Mouse (Mus musculus): ENCODE measurements around the gene Renbp. TPM values are rescaled to one million over a fixed set of nuclear protein-coding genes. Genes with fewer than 3 reads are reported as not detected.

The Renbp gene
- polyA plus RNA-seq (2016; fragmentation: Nextera tagmentation; extraction: Ambion mirVana), result 16.8 and 23.3 TPM in 2 replicates

DNA sequence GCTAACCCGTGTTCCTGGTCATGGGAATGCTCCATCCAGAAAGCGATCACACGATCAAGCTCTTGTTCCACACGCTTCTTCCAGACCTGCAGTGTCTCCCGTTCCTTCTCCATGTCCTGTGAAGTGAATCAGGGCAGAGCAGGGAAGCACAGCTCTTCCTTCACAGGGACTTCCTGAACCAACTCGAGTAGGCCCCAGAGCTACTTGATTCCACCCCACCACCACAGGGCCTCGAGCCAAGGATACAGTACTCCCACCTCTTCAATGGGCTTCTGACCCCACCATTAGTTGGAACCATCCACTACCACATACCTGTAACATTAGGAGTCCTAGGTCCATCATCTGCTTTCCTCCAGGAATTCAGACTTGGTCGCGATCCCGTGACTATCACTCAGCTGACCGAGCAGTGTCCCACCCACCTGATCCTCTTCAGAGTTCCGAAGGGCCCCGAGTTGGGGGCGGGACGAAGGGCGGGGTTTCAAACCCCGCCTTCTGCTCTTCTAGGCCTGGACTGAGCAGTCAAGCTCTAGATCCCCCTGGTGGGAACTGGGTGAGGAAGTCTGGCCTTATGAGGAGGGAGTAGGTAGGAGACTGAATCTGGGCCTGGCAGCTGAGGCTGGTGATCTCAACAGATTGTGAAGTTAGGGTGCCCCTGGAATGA, at the start of gene Renbp:
TSS of gene Renbp (minus strand) at position 449 of the 661 bp plus-strand sequence.
- 33% methylated on average over 17 of the region's 17 CpGs for WGBS
- peak; percentile 46 for DNase-seq (ENCODE audit: low spot score)
- H3K27me3 ChIP-seq (ENCODE audit: low read depth, poor library complexity, severe bottlenecking), result no peaks in the 10 kb centered on the region
- no peaks in the 10 kb centered on the region for H3K36me3 ChIP-seq
- peaks cover 3% of the 10 kb centered on the region; the same call in 1 of the 2 replicates for H3K4me1 ChIP-seq
- no peak within 1 kb of the TSS for H3K27ac ChIP-seq (replicated peaks)
- H3K9me3 ChIP-seq (replicated peaks), result no peaks in the 10 kb centered on the region
- H3K4me3 ChIP-seq, result peak within 1 kb of the TSS; percentile 29

DNA sequence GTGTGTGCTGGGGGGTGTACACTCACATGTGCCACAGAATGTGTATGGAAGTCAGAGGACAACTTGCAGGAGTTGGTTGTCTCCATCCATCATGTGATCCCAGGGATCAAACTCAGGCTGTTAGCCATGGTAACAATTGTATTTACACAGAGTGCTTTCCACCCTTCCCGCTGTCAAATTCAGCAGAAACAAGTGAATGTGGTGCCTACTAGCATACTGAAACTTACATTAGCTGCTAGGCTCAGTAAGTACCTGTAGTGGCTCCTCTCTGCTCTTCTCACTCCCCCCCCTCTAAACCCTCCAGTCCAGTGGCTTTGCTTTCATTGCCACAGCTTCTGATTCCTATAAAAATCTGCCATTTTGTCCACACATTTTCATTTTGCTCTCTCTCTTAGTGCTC, 47.1 kb upstream of the Renbp start:
- no peaks in the 10 kb centered on the region for H3K36me3 ChIP-seq
- DNase-seq (ENCODE audit: low spot score), result no peak
- H3K4me1 ChIP-seq, result no peaks in the 10 kb centered on the region
- H3K27ac ChIP-seq (replicated peaks), result no peak overlapping the region
- WGBS, result 76% methylated on average over 1 of the region's 1 CpGs
- H3K27me3 ChIP-seq (ENCODE audit: low read depth, poor library complexity, severe bottlenecking), result no peaks in the 10 kb centered on the region
- H3K9me3 ChIP-seq (replicated peaks), result no peaks in the 10 kb centered on the region
- H3K4me3 ChIP-seq, result no peak overlapping the region

DNA sequence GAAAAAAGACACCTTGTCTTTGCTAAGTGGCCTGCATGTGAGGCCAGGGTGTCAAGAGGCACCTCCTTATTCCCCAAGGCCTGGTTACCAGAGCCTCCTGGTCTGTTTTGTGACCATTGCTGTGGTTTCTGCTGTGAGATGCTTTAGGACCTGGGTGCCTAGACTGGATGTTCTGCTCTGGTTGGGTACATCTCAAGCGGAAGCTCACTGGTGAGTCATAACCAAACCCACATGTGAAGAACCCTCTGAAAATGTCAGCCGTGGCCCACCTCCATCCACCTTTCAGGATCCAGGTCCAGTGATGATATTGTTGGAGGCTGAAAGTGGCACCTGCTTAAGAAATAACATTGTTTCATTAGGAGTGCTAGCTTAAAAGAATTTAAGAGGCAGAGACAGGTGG, 45.6 kb upstream of the Renbp start:
- H3K27ac ChIP-seq (replicated peaks), result no peak overlapping the region
- H3K27me3 ChIP-seq (ENCODE audit: low read depth, poor library complexity, severe bottlenecking), result no peaks in the 10 kb centered on the region
- H3K4me1 ChIP-seq, result no peaks in the 10 kb centered on the region
- no peak overlapping the region for H3K4me3 ChIP-seq
- no peaks in the 10 kb centered on the region for H3K9me3 ChIP-seq (replicated peaks)
- H3K36me3 ChIP-seq, result no peaks in the 10 kb centered on the region
- 92% methylated on average over 2 of the region's 2 CpGs for WGBS
- DNase-seq (ENCODE audit: low spot score), result no peak

DNA sequence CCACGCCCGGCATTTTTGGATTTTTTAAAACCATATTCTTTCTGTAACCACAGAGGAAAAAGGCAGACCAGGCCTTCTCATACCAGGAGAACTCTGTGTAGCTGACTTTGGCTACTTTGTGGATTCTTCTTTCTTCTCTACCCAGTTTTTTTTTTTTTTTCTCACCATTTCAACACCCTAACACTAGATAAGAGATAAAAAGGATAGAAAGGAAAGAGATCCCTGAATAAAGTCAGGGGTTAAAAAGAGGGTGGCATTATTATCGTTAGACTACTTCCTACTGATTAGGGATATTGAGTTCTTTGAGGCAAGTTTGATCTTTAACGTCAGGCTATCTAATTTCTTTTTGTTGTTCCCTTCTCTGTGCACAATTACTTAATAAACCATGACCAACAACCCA, 42.1 kb upstream of the Renbp start:
- no peak for DNase-seq (ENCODE audit: low spot score)
- Histone ChIP-seq H3K4me1 (peaks cover 2% of the 10 kb centered on the region; the same call in 1 of the 2 replicates), H3K9me3 (replicated peaks) (no peaks in the 10 kb centered on the region), H3K27me3 (ENCODE audit: low read depth, poor library complexity, severe bottlenecking) (no peaks in the 10 kb centered on the region), H3K36me3 (no peaks in the 10 kb centered on the region), H3K27ac (replicated peaks) (no peak overlapping the region), H3K4me3 (no peak overlapping the region)
- 85% methylated on average over 4 of the region's 4 CpGs for WGBS

DNA sequence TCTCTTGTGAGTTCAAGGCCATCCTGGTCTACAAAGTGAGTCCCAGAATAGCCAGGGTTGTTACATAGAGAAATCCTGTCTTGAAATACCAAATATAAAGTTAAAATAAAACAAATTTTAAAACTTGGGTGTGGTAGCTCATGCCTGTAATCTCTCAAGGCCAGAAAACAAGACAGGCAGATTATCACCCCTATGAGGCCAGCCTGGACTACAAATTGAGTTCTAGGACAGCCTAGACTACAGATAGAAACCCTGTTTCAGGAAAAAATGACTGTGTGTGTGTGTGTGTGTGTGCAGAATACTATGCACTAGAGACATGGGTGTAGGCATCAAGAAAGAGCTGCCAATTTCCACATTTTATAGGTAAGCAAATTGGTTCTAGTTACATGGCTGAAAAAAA, 40.1 kb upstream of the Renbp start:
- Histone ChIP-seq H3K4me1 (peaks cover 2% of the 10 kb centered on the region; the same call in 1 of the 2 replicates), H3K9me3 (replicated peaks) (0 out of 2 replicates have a peak, but pooled peaks cover 4% of the 10 kb centered on the region), H3K4me3 (no peak overlapping the region), H3K27me3 (ENCODE audit: low read depth, poor library complexity, severe bottlenecking) (0 out of 2 replicates have a peak, but pooled peaks cover 14% of the 10 kb centered on the region), H3K27ac (replicated peaks) (no peak overlapping the region), H3K36me3 (no peaks in the 10 kb centered on the region)
- DNase-seq (ENCODE audit: low spot score), result no peak

DNA sequence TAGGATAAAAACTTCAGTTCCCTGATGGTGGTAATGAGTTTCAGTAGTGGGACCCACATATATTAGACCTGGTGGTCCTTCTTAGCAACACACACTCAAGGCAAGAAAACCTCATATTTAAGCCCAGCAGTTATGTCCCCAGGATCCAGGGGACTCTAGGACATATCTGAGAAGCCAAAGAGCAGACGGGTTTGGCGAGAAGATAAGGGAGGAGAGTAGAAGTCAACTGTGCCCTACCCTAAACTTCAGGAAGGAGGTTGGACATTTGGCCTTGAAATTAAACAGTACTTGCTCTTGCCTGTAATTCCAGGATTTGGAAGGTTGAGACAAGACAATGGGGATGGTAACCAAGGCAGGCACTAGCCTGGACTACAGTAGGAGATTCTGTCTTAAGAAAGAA, 39.1 kb upstream of the Renbp start:
- H3K4me3 ChIP-seq, result no peak overlapping the region
- DNase-seq (ENCODE audit: low spot score), result no peak
- no peak overlapping the region for H3K27ac ChIP-seq (replicated peaks)
- 0 out of 2 replicates have a peak, but pooled peaks cover 4% of the 10 kb centered on the region for H3K9me3 ChIP-seq (replicated peaks)
- H3K27me3 ChIP-seq (ENCODE audit: low read depth, poor library complexity, severe bottlenecking), result 0 out of 2 replicates have a peak, but pooled peaks cover 14% of the 10 kb centered on the region
- peaks cover under 1% of the 10 kb centered on the region; the same call in 1 of the 2 replicates for H3K36me3 ChIP-seq
- WGBS, result 77% methylated on average over 2 of the region's 2 CpGs
- H3K4me1 ChIP-seq, result peaks cover 3% of the 10 kb centered on the region

DNA sequence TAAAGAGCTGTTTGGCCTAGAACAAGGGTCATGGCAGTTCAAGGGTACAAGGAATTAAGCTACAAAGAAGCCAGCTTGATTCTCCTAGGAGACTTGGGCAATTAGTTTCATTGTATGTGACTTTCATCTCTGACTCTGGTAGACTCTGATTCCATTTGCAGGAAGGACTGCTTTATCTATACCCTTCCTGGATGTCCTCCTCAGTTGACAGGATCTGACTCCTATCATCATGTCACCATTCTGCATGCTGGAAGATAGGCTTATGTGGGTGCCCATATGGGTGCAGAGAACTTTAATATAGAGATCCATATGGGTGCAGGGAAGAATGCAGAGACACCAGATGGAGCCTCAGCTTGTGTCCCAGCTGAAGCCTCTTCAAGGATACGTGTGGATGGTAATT, 38.5 kb upstream of the Renbp start:
- 86% methylated on average over 1 of the region's 1 CpGs for WGBS
- Histone ChIP-seq H3K4me1 (peaks cover 8% of the 10 kb centered on the region), H3K27ac (replicated peaks) (peak overlapping the region; percentile 96; the same call in 1 of the 2 replicates), H3K9me3 (replicated peaks) (0 out of 2 replicates have a peak, but pooled peaks cover 4% of the 10 kb centered on the region), H3K27me3 (ENCODE audit: low read depth, poor library complexity, severe bottlenecking) (0 out of 2 replicates have a peak, but pooled peaks cover 14% of the 10 kb centered on the region), H3K36me3 (peaks cover 6% of the 10 kb centered on the region), H3K4me3 (no peak overlapping the region)
- no peak for DNase-seq (ENCODE audit: low spot score)

DNA sequence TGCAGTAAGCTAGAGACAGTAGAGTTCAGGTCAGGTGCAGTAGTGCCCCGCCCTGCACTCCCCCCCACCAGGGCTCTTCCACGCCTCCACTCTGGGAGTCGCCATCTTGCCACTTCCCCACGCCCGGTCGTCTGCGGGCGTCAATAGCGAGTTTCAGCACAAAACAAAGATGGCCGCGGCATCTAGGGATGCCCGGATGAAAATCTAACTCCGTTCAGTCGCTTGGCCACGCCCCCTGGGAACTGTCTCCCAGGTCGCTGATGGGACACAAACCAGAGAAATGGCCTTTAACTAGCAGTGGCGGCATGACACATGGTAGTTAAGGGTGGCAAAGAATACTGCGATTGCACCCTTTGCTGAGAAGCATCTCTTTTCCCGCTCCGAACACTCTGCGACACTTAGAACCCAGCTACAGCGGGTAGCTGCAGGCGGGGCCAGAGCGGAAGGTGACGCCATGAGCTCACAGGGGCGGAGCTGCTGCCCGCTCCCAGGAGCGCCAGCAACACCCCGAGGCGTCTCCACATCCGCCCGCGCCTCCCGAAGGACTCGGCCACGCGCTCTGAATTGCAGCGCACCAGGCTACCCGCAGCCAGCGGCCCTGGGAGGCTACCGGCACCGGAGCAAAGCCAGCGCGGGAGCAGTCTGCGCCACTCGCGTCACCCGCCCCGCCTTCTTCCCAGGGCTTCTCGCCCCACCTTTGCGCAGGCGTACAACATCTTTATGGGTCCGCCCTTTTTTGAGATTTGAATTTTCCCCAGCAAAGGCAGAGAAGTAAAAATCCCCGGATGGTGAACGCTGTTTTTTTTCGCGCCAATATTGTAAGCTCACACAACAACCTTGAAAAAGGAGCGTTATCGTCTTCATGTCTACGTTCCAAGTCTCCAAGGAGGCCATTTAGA, 36.8 kb upstream of the Renbp start:
- Histone ChIP-seq H3K27me3 (ENCODE audit: low read depth, poor library complexity, severe bottlenecking) (0 out of 2 replicates have a peak, but pooled peaks cover 14% of the 10 kb centered on the region), H3K4me1 (peaks cover 22% of the 10 kb centered on the region), H3K9me3 (replicated peaks) (0 out of 2 replicates have a peak, but pooled peaks cover 4% of the 10 kb centered on the region), H3K36me3 (peaks cover 24% of the 10 kb centered on the region), H3K4me3 (peak overlapping the region; percentile 73), H3K27ac (replicated peaks) (peak overlapping the region; percentile 96)
- peak; percentile 87 for DNase-seq (ENCODE audit: low spot score)
- 14% methylated on average over 60 of the region's 60 CpGs for WGBS

DNA sequence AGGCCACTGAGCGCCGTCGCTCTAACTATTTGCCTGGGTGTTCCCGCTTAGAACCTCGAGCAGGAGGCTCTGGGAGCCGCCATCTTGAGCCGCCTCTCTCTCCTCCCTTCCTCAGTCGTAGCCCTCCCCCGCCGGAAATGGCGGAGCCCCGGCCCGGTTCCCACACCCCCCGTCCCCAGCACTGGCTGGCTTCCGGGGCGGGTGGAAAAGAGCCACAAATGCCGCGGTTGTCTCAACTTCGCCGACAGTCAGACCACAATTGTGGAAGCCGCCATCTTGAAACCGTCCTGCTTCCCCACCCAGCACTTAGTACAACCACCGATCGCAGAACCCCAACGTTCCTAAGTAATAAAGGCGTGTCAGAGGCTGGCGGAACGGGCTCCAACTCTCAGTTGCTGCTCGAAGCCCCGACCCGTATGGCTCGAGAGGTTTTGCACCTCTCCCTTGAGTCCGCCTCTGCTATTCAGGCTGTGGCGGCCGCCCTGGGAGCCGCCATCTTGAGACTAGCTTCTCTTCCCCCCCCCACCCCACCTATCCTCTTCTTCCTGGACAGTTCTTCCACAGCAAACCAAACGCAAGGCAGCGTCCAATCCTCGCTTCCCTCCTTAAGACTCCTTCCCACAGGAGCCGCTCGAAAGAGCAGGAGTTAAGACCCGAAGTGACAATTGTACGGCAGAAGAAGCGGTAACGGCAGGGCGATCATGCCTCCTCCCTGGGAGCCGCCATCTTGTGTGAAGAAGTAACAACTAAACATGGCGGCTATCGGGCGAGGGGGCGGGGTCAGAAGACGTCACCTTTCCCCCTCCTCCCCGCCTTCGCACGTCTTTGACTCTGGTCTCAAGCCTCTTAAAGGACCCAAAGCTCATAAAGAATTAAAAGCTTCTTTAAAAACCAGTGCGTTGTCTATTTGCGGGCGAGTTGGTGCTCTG, 35.9 kb upstream of the Renbp start, which contains the start of gene Hcfc1:
TSS of gene Hcfc1 (minus strand) at position 110 of the 929 bp plus-strand sequence.
- Histone ChIP-seq H3K9me3 (replicated peaks) (0 out of 2 replicates have a peak, but pooled peaks cover 4% of the 10 kb centered on the region), H3K4me1 (peaks cover 22% of the 10 kb centered on the region), H3K27ac (replicated peaks) (peak within 1 kb of the TSS; percentile 96), H3K27me3 (ENCODE audit: low read depth, poor library complexity, severe bottlenecking) (0 out of 2 replicates have a peak, but pooled peaks cover 14% of the 10 kb centered on the region), H3K4me3 (peak within 1 kb of the TSS; percentile 73), H3K36me3 (peaks cover 33% of the 10 kb centered on the region)
- peak; percentile 84 for DNase-seq (ENCODE audit: low spot score)
- 16% methylated on average over 58 of the region's 58 CpGs for WGBS

DNA sequence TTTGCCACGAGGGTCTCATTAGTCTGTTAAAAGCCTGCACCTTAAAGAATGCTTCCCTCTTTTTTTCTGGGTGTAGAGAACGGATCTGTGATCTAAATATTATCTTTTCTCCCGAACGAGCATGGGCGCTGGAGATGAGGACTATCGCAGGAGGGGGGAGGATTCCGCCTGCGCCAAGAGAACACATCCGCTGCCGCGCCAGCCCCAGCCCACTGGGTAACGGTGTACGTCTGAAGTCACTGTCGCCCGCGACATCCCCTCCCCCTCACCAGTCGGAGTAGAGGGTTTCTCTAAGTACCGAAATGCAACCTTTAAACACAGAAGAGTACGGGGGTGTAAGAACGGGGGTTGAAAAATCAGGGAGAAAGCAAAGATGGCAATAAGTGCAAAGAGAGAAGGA, 34.7 kb upstream of the Renbp start:
- peak overlapping the region; percentile 96 for H3K27ac ChIP-seq (replicated peaks)
- 22% methylated on average over 20 of the region's 20 CpGs for WGBS
- H3K36me3 ChIP-seq, result peaks cover 45% of the 10 kb centered on the region
- H3K27me3 ChIP-seq (ENCODE audit: low read depth, poor library complexity, severe bottlenecking), result 0 out of 2 replicates have a peak, but pooled peaks cover 14% of the 10 kb centered on the region
- DNase-seq (ENCODE audit: low spot score), result no peak
- H3K4me1 ChIP-seq, result peaks cover 22% of the 10 kb centered on the region
- H3K9me3 ChIP-seq (replicated peaks), result 0 out of 2 replicates have a peak, but pooled peaks cover 4% of the 10 kb centered on the region
- H3K4me3 ChIP-seq, result peak overlapping the region; percentile 73

DNA sequence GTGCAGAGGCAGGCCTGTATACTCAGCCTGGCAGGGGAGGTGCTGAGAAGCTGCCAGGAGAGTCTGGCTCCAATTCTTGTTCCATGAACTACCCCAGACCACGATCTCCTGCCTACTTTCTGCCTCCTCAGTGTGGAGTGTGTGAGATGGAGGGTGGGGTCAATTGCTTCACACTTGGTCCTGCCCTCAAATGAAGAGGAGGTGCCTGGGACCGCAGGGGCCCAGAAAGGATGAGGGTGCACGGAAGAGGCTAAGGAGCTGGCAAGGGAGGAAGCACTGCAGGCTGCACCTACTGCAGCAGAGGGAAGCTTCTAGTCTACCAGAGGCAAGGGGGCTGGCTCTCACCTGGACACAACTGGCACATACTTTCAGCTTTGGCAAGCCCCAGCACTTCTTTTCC, 33.7 kb upstream of the Renbp start:
- H3K9me3 ChIP-seq (replicated peaks), result 0 out of 2 replicates have a peak, but pooled peaks cover 4% of the 10 kb centered on the region
- no peak for DNase-seq (ENCODE audit: low spot score)

More for the DNA sequence above, 33.7 kb upstream of the Renbp start:
- Histone ChIP-seq H3K27ac (replicated peaks) (peak overlapping the region; percentile 96; the same call in 1 of the 2 replicates), H3K27me3 (ENCODE audit: low read depth, poor library complexity, severe bottlenecking) (0 out of 2 replicates have a peak, but pooled peaks cover 14% of the 10 kb centered on the region), H3K4me1 (peaks cover 22% of the 10 kb centered on the region), H3K4me3 (peak overlapping the region; percentile 73), H3K36me3 (peaks cover 54% of the 10 kb centered on the region)
- WGBS, result 61% methylated on average over 3 of the region's 3 CpGs
